Mouse (Mus musculus): ENCODE measurements at regions not wholly inside any gene's neighbourhood (a gene's known extent, or its start where the extent isn't known, plus 50 kb on each side); places are given as distances from the start of the nearest gene placed in this dataset.

- no peak for DNase-seq
These were observed 60.9 kb upstream of the Foxa2 start for GRCm38 (mm10) chr2:148107607-148108115.

- no peak for DNase-seq
These were observed 63.4 kb upstream of the Foxa2 start for GRCm38 (mm10) chr2:148110149-148110548.

- peak; percentile 16 to 19 for DNase-seq
These were observed 65.1 kb upstream of the Foxa2 start for GRCm38 (mm10) chr2:148111889-148112288.

GRCm38 (mm10) chr2:148113184-148113583 lies 66.4 kb upstream of the Foxa2 start:
- no peak for DNase-seq

- DNase-seq = no peak
These were observed 67.8 kb upstream of the Foxa2 start for GRCm38 (mm10) chr2:148114600-148114999.

- DNase-seq = no peak
These were observed 69.4 kb upstream of the Foxa2 start for GRCm38 (mm10) chr2:148116033-148116790.

- DNase-seq = no peak
These were observed 70.7 kb upstream of the Foxa2 start for GRCm38 (mm10) chr2:148117420-148117819.

- peak; percentile 54 to 69 for DNase-seq
These were observed 75.4 kb upstream of the Foxa2 start for GRCm38 (mm10) chr2:148121885-148122876.

- DNase-seq = no peak
These were observed 77.0 kb upstream of the Foxa2 start for GRCm38 (mm10) chr2:148123780-148124179.

- peak in 1 of 2 experiments; percentile 4 for DNase-seq
These were observed 87.0 kb upstream of the Foxa2 start for GRCm38 (mm10) chr2:148133811-148134210.

- peak in 1 of 2 experiments; percentile 19 for DNase-seq
These were observed 95.2 kb upstream of the Foxa2 start for GRCm38 (mm10) chr2:148141936-148142335.

GRCm38 (mm10) chr2:148144816-148145215 lies 98.0 kb upstream of the Foxa2 start:
- DNase-seq = no peak

- no peak for DNase-seq
These were observed 101.5 kb upstream of the Foxa2 start for GRCm38 (mm10) chr2:148148272-148148671.

GRCm38 (mm10) chr2:148149426-148149825 lies 102.7 kb upstream of the Foxa2 start:
- no peak for DNase-seq

GRCm38 (mm10) chr2:148153513-148154271 lies 106.9 kb upstream of the Foxa2 start:
- DNase-seq = peak in 1 of 2 experiments; percentile 13

- DNase-seq = no peak
These were observed 109.4 kb upstream of the Foxa2 start for GRCm38 (mm10) chr2:148156122-148156521.

GRCm38 (mm10) chr2:148159028-148159600 lies 112.3 kb upstream of the Foxa2 start:
- DNase-seq = peak; percentile 57 to 66

- DNase-seq = no peak
These were observed 114.2 kb upstream of the Foxa2 start for GRCm38 (mm10) chr2:148160997-148161396.

GRCm38 (mm10) chr2:148161966-148162365 lies 115.2 kb upstream of the Foxa2 start:
- no peak for DNase-seq

GRCm38 (mm10) chr2:148162562-148162961 lies 115.8 kb upstream of the Foxa2 start:
- DNase-seq = no peak

- DNase-seq = peak; percentile 8 to 49
These were observed 124.3 kb upstream of the Foxa2 start for GRCm38 (mm10) chr2:148171113-148171512.

- DNase-seq = peak in 1 of 2 experiments; percentile 21
These were observed 124.9 kb upstream of the Foxa2 start for GRCm38 (mm10) chr2:148171699-148172098.
